Mouse (Mus musculus) limb, embryonic 13.5 days (tissue): Measurements from ENCODE around the gene Krt15. TPM values are rescaled to one million over a fixed set of nuclear protein-coding genes. Genes with fewer than 3 reads are reported as not detected.

Source experiments
- ATAC-seq: fragments of 200-750 bp; cut with Nextera tagmentation; 2 replicates; pipeline ENCODE4 v1.8.0; 2017; ENCODE audit warnings: low read depth, moderate number of reproducible peaks, moderate TSS enrichment; ENCODE audit not compliant: low FRiP score
- H3K27ac ChIP-seq: fragments of 300-500 bp; sonication (generic); 2 replicates; pipeline ENCODE4 v1.5.1; 2015; ENCODE audit warnings: inconsistent platforms, mild to moderate bottlenecking, moderate library complexity
- H3K27me3 ChIP-seq: fragments of 300-500 bp; sonication (generic); 2 replicates; pipeline ENCODE4 v1.6.1; 2015; ENCODE audit warnings: mild to moderate bottlenecking, inconsistent platforms
- H3K36me3 ChIP-seq: fragments of 300-500 bp; sonication (generic); 2 replicates; pipeline ENCODE4 v1.6.1; 2015; ENCODE audit warnings: inconsistent platforms, mild to moderate bottlenecking, moderate library complexity
- H3K4me1 ChIP-seq: fragments of 300-500 bp; sonication (generic); 2 replicates; pipeline ENCODE4 v1.6.1; 2015; ENCODE audit warnings: inconsistent platforms
- H3K4me2 ChIP-seq: fragments of 300-500 bp; sonication (generic); replicated peaks from 2 replicates; pipeline ENCODE4 v1.6.1; 2015; ENCODE audit warnings: inconsistent platforms, mild to moderate bottlenecking, moderate library complexity
- H3K4me3 ChIP-seq: fragments of 300-500 bp; sonication (generic); 2 replicates; pipeline ENCODE4 v1.5.1; 2015; ENCODE audit warnings: moderate library complexity, mild to moderate bottlenecking, inconsistent platforms
- H3K9ac ChIP-seq: fragments of 300-500 bp; sonication (generic); 2 replicates; pipeline ENCODE4 v1.6.1; 2015; ENCODE audit warnings: mild to moderate bottlenecking, inconsistent platforms
- H3K9me3 ChIP-seq: fragments of 300-500 bp; sonication (generic); 2 replicates; pipeline ENCODE4 v1.6.1; 2016; ENCODE audit warnings: inconsistent platforms
- WGBS: fragments of 180-500 bp; shearing (Covaris S2); methylation state at CpG from one replicate; pipeline ENCODE4 v1.1.7; 2015; 5-methylcytosine and 5-hydroxymethylcytosine counted together
- polyA plus RNA-seq: library from polyadenylated mRNA; unstranded; fragments of >200 nt; fragmentation: Nextera tagmentation; extraction: Ambion mirVana; gene quantifications from 2 replicates; pipeline ENCODE4 v1.2.1, GENCODE M21; 2015

Krt15 gene
- polyA plus RNA-seq, 1 experiment from 2014 or later = 172 TPM

- no peaks in the 10 kb centered on the region for H3K27me3 ChIP-seq
- no peak overlapping the region for H3K9ac ChIP-seq
- no peaks in the 10 kb centered on the region for H3K36me3 ChIP-seq
- ATAC-seq = no peak
- H3K4me3 ChIP-seq = no peak overlapping the region
- no peaks in the 10 kb centered on the region for H3K9me3 ChIP-seq
- WGBS = 74% methylated on average over 2 of the region's 2 CpGs
- no peak overlapping the region for H3K27ac ChIP-seq
- H3K4me2 ChIP-seq = no peak overlapping the region
- peaks cover 8% of the 10 kb centered on the region; the same call in 1 of the 2 replicates for H3K4me1 ChIP-seq
Observed at GRCm38 (mm10) chr11:100113742-100114029, 22.0 kb downstream of the Krt15 start.

- Histone ChIP-seq H3K9ac (no peak overlapping the region), H3K9me3 (no peaks in the 10 kb centered on the region), H3K27me3 (no peaks in the 10 kb centered on the region), H3K4me2 (no peak overlapping the region), H3K4me1 (peaks cover 3% of the 10 kb centered on the region; the same call in 1 of the 2 replicates), H3K36me3 (no peaks in the 10 kb centered on the region), H3K4me3 (no peak overlapping the region), H3K27ac (no peak overlapping the region)
- ATAC-seq = no peak
- 85% methylated on average over 11 of the region's 11 CpGs for WGBS
Observed at GRCm38 (mm10) chr11:100112935-100113741, 22.6 kb downstream of the Krt15 start.

- ATAC-seq = no peak
- WGBS = 64% methylated on average over 6 of the region's 6 CpGs
- H3K27ac ChIP-seq = no peak within 1 kb of the TSS
Observed at GRCm38 (mm10) chr11:100105576-100106122, 30.1 kb downstream of the Krt15 start, which contains the start of gene Krt36. Krt36 (minus strand) TSS chr11:100105626.

GRCm38 (mm10) chr11:100102693-100103429 is 32.9 kb downstream of the Krt15 start:
- H3K4me1 ChIP-seq = peaks cover 2% of the 10 kb centered on the region
- ATAC-seq = no peak
- H3K36me3 ChIP-seq = no peaks in the 10 kb centered on the region
- H3K4me3 ChIP-seq = no peak overlapping the region
- no peak overlapping the region for H3K27ac ChIP-seq
- H3K9ac ChIP-seq = no peak overlapping the region
- 55% methylated on average over 15 of the region's 15 CpGs for WGBS
- no peaks in the 10 kb centered on the region for H3K9me3 ChIP-seq
- H3K27me3 ChIP-seq = no peaks in the 10 kb centered on the region
- no peak overlapping the region for H3K4me2 ChIP-seq

More at GRCm38 (mm10) chr11:100105576-100106122, 30.1 kb downstream of the Krt15 start, which contains the start of gene Krt36:
- Histone ChIP-seq H3K4me1 (no peaks in the 10 kb centered on the region), H3K9ac (no peak within 1 kb of the TSS), H3K9me3 (no peaks in the 10 kb centered on the region), H3K4me2 (no peak within 1 kb of the TSS), H3K27me3 (no peaks in the 10 kb centered on the region), H3K36me3 (no peaks in the 10 kb centered on the region), H3K4me3 (no peak within 1 kb of the TSS)

- H3K9me3 ChIP-seq = no peaks in the 10 kb centered on the region
- ATAC-seq = no peak
- H3K4me2 ChIP-seq = no peak overlapping the region
- no peak overlapping the region for H3K27ac ChIP-seq
- no peak overlapping the region for H3K4me3 ChIP-seq
- WGBS = 76% methylated on average over 4 of the region's 4 CpGs
- peaks cover 14% of the 10 kb centered on the region for H3K4me1 ChIP-seq
- 0 out of 2 replicates have a peak, but pooled peaks cover 4% of the 10 kb centered on the region for H3K27me3 ChIP-seq
- no peak overlapping the region for H3K9ac ChIP-seq
- H3K36me3 ChIP-seq = no peaks in the 10 kb centered on the region
Observed at GRCm38 (mm10) chr11:100100391-100100790, 35.3 kb downstream of the Krt15 start.

- WGBS = 79% methylated on average over 9 of the region's 9 CpGs
Observed at GRCm38 (mm10) chr11:100097819-100098218, 37.9 kb downstream of the Krt15 start.

GRCm38 (mm10) chr11:100096141-100096540 is 39.6 kb downstream of the Krt15 start, which contains the start of gene Krt35:
Krt35 (minus strand) TSS chr11:100096241.
- Histone ChIP-seq H3K4me3 (no peak within 1 kb of the TSS), H3K4me1 (peaks cover 14% of the 10 kb centered on the region), H3K27me3 (0 out of 2 replicates have a peak, but pooled peaks cover 10% of the 10 kb centered on the region), H3K36me3 (no peaks in the 10 kb centered on the region), H3K9ac (no peak within 1 kb of the TSS), H3K4me2 (peak within 1 kb of the TSS; percentile 19; the same call in 1 of the 2 replicates), H3K9me3 (no peaks in the 10 kb centered on the region), H3K27ac (no peak within 1 kb of the TSS)
- no peak for ATAC-seq
- 33% methylated on average over 9 of the region's 9 CpGs for WGBS

More at GRCm38 (mm10) chr11:100097819-100098218, 37.9 kb downstream of the Krt15 start:
- no peaks in the 10 kb centered on the region for H3K9me3 ChIP-seq
- ATAC-seq = no peak
- H3K27me3 ChIP-seq = 0 out of 2 replicates have a peak, but pooled peaks cover 10% of the 10 kb centered on the region
- H3K27ac ChIP-seq = no peak overlapping the region
- peaks cover 14% of the 10 kb centered on the region for H3K4me1 ChIP-seq
- H3K4me3 ChIP-seq = no peak overlapping the region
- H3K9ac ChIP-seq = no peak overlapping the region
- H3K4me2 ChIP-seq = no peak overlapping the region
- H3K36me3 ChIP-seq = no peaks in the 10 kb centered on the region

GRCm38 (mm10) chr11:100088378-100089025 is 47.2 kb downstream of the Krt15 start:
- 53% methylated on average over 7 of the region's 7 CpGs for WGBS
- Histone ChIP-seq H3K27me3 (0 out of 2 replicates have a peak, but pooled peaks cover 2% of the 10 kb centered on the region), H3K9me3 (0 out of 2 replicates have a peak, but pooled peaks cover 3% of the 10 kb centered on the region), H3K9ac (no peak overlapping the region), H3K36me3 (no peaks in the 10 kb centered on the region), H3K4me1 (no peaks in the 10 kb centered on the region), H3K4me2 (no peak overlapping the region), H3K4me3 (no peak overlapping the region), H3K27ac (no peak overlapping the region)
- no peak for ATAC-seq

GRCm38 (mm10) chr11:100087861-100088260 is 47.9 kb downstream of the Krt15 start, which contains the start of gene Krt32:
Krt32 (minus strand) TSS chr11:100088226.
- 88% methylated on average over 10 of the region's 10 CpGs for WGBS
- ATAC-seq = no peak

More at GRCm38 (mm10) chr11:100087861-100088260, 47.9 kb downstream of the Krt15 start, which contains the start of gene Krt32:
- no peaks in the 10 kb centered on the region for H3K36me3 ChIP-seq
- no peak within 1 kb of the TSS for H3K9ac ChIP-seq
- H3K4me3 ChIP-seq = no peak within 1 kb of the TSS
- H3K4me1 ChIP-seq = no peaks in the 10 kb centered on the region
- H3K4me2 ChIP-seq = no peak within 1 kb of the TSS
- H3K27ac ChIP-seq = no peak within 1 kb of the TSS
- 0 out of 2 replicates have a peak, but pooled peaks cover 3% of the 10 kb centered on the region for H3K9me3 ChIP-seq
- H3K27me3 ChIP-seq = 0 out of 2 replicates have a peak, but pooled peaks cover 2% of the 10 kb centered on the region
